Mouse (Mus musculus): ENCODE data around the gene Spg7.

- TF ChIP-seq EP300 (IDR thresholded peaks at IDR 0.05) (no peak), CTCF (IDR thresholded peaks at IDR 0.05) (no peak)
Measured at GRCm38 (mm10) chr8:123040110-123040650, 22.6 kb upstream of the Spg7 start.
